Mouse (Mus musculus) left cerebral cortex, adult 2 months (tissue): Measurements from ENCODE around the gene Sv2c. TPM values are rescaled to one million over a fixed set of nuclear protein-coding genes. Genes with fewer than 3 reads are reported as not detected.
"Not testable (repeated sequence)": the region's sequence is repeated elsewhere in the genome, so short reads cannot be mapped to it uniquely, and the experiment has no call there.

Experiments used
- DNase-seq, 2 experiments: peaks; one replicate each; pipeline ENCODE4 v3.0.0; 2021 to 2022; ENCODE audit warnings: low spot score in 2 of 2, mixed read lengths in 1 of 2; ENCODE audit errors: extremely low spot score in 1 of 2
- H3K27ac ChIP-seq: fragments of 200-600 bp; 2 replicates; pipeline ENCODE4 v1.8.1; 2022
- H3K4me3 ChIP-seq: fragments of 200-600 bp; 2 replicates; pipeline ENCODE4 v1.8.1; 2022
- CTCF ChIP-seq: fragments of 200-600 bp; IDR thresholded peaks from 2 replicates; pipeline ENCODE4 v1.8.1; 2022; ENCODE audit warnings: antibody characterized with exemption, mild to moderate bottlenecking, moderate library complexity
- intact Hi-C: fragments of 180-260 bp; cut with DNase I; formaldehyde crosslinking; loops from one replicate; pipeline ENCODE4 v1.15.1; 2025
- total RNA-seq, 2 experiments: library from RNA; stranded (reverse); gene quantifications; 2 replicates each; pipeline ENCODE4 v1.2.3; 2021

The Sv2c gene
- total RNA-seq, 2 experiments from 2014 or later = 28.0 to 33.8 TPM

DNA sequence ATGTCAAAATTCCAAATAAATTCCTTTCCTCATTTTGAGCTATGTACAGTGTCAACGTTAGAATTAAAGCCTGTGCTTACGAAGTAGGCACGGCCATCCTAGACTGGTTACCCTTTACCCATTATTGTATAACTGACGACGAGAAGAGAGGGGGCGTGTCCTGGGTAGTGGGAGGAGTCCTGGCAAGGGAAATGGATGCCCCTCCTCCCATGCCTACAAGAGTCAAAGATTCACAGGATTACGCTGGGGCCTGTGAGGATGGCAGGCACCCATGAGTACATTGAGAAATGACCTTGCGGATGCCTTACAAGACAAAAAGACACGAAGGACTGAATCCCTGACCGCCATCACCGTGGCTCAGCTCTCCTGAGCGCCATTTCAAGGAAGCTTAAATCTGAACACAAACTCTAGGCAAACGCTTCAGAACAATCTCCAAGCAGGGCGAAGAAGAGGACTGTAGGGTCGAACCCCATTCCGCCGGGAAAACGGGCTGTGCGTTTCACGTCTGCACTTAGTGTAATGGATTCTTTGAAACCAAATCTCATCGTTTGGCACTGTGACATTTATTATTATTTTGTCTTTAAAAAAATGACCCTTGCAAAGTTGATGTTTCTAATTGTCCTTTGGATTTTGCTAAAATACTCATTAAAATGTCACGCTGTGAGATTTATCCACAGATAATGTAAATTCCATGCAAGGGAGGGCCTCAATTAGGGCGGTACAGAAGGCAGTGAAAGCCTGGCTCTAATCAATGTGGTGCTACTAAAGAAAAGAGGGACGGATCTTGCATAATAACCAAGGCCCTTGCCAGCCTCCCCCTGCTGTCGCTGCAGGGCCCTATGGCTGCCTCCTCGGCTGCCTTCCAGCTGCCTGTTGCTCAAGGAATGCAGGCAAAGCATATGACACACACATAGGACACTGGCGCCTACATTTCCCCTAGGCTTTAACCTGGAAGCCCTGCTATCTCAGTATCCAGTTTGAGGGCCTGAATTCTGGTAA, 137.4 kb downstream of the Sv2c start:
- intact Hi-C loops = no loop called here
- Histone ChIP-seq H3K4me3 (no peak overlapping the region), H3K27ac (no peak overlapping the region)
- DNase-seq = no peak
- TF ChIP-seq CTCF = no peak

DNA sequence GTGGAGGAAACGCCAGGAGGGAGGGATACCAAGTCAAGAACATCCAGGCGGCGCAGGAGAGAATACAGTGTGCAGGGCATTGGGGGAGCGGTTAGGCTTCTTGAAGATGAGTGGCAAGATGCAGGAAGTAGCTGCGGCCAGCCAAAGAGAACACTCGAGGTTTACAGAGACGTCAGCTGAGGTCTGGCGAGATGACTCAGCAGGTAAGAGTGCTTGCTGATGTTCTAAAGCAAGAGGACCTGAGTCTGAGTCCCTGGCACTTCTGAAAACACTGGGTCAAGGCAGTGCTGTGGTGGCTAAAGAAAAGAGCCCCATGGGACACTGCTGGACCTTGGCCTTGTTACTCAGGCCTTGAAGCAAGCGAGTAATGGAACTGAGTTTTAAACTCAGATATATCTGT, 144.2 kb downstream of the Sv2c start:
- TF ChIP-seq CTCF = no peak
- intact Hi-C loops = no loop called here
- Histone ChIP-seq H3K27ac (no peak overlapping the region), H3K4me3 (no peak overlapping the region)
- no peak for DNase-seq

DNA sequence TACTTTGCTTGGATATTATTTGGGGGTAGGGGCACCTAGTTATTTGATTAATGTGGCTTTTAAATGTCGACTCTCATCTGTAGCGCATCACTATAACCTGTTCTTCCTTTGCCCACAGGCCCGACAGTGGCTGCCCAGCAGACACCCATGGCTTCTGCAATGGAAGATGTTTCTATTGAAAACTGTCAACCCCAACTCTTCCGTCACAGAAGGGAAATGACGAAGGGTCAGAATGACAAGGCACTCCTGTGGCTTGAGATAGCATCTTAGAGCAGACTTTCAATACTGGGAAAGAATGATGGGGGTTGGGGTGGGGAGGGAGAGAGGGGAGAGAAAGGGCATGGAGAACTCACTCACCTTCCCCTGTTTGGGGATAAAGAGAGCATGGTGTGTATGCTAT, 145.2 kb downstream of the Sv2c start:
- H3K4me3 ChIP-seq = no peak overlapping the region
- H3K27ac ChIP-seq = no peak overlapping the region
- DNase-seq = no peak
- intact Hi-C loops = no loop called here
- TF ChIP-seq CTCF = no peak

DNA sequence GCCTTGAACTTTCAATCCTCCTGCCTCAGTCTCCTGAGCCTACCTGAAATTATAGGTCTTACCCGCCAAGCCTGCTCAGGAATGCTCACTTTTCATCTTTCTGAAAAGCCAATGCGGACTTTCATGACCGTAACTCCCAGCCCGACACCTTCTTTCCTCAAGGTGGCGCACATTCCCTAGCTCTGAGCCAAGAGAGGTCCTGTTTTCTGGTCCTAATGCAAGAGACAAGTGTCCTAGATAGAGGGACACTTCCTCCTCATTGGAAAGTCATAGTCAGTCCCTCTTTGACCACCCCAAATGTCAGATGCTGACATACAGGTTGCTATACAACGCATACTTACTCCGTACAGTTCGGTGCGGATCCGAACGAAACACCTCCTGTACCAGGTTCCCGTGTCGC, 146.0 kb downstream of the Sv2c start:
- intact Hi-C loops = no loop called here
- Histone ChIP-seq H3K4me3 (no peak overlapping the region), H3K27ac (no peak overlapping the region)
- peak; percentile 53 for TF ChIP-seq CTCF
- DNase-seq = no peak

DNA sequence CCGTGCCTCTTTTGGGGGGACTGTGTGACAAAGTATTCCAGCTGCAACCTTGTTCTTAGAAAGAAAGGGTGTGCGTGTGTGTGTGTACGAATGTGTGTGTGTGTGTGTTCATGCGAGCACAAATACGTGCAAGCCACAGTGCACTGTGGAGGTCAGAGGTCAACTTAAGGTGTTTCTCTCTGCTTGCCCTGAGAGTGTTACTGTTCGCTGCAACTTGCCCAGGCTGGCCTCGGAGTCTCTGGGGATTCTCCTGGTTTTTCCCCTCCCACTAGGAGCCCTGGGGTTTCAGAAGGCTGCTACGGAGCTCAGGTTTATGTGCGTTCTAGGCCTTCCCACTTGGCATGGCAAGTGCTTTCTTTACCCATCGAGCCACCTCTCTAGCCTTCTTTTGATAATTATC, 157.2 kb downstream of the Sv2c start:
- no peak for TF ChIP-seq CTCF
- H3K4me3 ChIP-seq = no peak overlapping the region
- DNase-seq = no peak
- intact Hi-C loops = no loop called here
- no peak overlapping the region for H3K27ac ChIP-seq

DNA sequence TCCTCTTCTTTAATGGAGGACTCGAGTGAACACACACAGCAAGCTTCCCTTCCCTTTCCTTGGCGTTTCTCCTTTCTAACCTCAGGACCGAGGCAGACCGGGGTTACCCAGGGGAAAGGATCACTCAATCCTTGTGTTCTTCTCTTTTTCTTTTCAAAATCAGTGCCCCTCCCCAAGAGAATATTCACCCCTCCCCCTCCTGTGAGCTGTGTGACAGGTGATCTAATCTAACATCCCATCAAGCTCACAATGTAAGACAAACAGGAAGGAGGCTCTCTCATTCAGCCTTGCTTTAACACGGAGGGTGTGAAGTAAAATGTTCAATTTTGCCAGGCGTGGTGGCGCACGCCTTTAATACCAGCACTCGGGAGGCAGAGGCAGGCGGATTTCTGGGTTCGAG, 158.3 kb downstream of the Sv2c start:
- no peak for TF ChIP-seq CTCF
- Histone ChIP-seq H3K27ac (no peak overlapping the region), H3K4me3 (no peak overlapping the region)
- intact Hi-C loops = no loop called here
- DNase-seq = no peak

DNA sequence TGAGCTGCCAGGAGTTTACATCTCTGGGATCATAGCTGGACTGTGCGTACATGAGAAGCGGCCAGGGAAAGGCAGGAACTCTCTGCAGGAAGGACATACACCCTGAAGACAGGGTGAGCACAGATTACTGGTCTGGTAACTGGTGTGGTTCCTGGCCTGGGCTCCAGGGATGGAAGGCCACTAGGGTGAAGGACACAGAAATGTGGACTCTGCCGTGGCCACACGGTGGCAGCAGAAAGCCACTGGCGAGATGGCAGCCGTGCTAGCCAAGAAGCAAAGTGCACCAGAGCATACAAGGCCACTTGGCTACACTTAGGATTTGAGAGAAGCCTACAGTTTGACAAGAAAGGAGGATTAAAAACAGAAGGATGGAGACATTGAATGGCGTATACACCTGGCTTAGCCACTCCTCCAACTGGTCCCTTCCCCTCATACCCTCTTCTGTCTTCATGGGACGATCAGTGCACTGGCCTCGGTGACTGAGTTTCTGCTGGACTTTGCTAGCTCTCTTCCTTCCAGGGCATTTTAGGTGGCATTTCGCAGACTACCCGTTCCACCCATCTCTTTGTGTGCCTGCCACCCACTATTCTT, 158.9 kb downstream of the Sv2c start:
- TF ChIP-seq CTCF = peak; percentile 86
- peak; percentile 59 to 75 for DNase-seq
- H3K4me3 ChIP-seq = no peak overlapping the region
- no peak overlapping the region for H3K27ac ChIP-seq
- intact Hi-C loops = no loop called here

DNA sequence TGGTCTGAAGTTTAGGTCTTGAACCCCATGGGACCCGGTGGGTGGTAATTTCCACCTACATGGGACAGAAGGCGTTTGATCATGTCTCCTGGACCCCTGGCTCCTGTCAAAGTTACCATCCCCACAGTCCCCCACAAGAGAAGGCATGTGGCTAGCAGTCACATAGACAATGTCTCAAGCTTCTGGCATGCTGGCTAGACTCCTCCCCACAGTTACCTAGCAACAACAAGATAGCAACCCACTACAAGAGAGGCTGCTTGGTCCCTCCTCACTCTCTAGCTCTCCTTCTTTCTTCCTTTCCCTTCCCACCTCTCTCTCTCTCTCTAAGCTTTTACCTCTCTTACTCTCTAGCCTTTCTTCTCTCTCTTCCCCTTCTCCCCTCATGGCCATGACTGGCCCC, 164.3 kb downstream of the Sv2c start:
- not testable (repeated sequence) for H3K4me3 ChIP-seq, DNase-seq
- intact Hi-C loops = loop anchor here (10.0 kb wide), 1 partner anchor 403 kb away; no protein-coding TSS in a partner anchor

DNA sequence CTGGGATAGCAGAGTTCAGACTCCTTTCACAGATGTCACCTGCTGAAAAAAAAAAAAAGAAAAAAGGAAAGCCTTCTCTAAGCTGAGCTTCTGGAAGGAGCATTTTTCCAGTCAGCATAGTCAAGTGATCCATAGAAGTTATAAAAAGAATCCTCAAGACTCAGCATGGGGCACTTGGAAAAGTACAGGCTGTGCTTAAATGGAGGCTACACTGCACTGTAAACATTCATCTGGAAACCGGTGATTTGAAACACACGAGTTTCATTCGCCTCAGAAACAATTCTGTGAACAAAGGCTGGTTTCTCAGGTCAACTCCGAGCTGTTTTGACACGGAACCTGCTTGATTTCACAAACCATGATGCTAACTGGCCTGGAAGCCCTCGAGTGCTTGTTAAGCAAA, 165.6 kb downstream of the Sv2c start:
- intact Hi-C loops = loop anchor here (10.0 kb wide), 1 partner anchor 402 kb away; no protein-coding TSS in a partner anchor
- no peak for TF ChIP-seq CTCF
- Histone ChIP-seq H3K4me3 (no peak overlapping the region), H3K27ac (no peak overlapping the region; the same call in 1 of the 2 replicates)
- DNase-seq = no peak

More for the DNA sequence above, 164.3 kb downstream of the Sv2c start:
- not testable (repeated sequence) for H3K27ac ChIP-seq

DNA sequence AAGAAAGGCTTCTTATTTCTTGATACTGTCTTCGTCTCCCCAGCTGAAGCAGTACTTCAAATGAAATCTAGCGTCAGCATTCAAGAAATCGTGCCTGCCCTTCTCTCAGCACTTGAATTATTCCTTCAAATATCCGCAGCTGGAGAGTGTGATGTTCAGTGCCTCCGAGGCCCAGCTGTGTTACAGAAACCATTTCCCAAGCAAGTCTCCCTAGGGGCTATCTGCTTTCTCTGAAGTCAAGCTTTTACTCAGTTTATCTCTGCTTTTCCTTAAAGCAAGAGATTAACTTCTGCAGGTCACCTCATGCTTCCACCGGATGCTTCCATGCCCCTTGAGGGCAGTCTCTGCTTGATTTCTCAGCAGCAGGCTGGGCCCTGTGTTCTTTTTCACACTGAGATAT, 166.8 kb downstream of the Sv2c start:
- no peak for TF ChIP-seq CTCF
- intact Hi-C loops = loop anchor here (10.0 kb wide), 1 partner anchor 401 kb away; no protein-coding TSS in a partner anchor
- no peak overlapping the region for H3K27ac ChIP-seq
- DNase-seq = no peak
- no peak overlapping the region for H3K4me3 ChIP-seq

DNA sequence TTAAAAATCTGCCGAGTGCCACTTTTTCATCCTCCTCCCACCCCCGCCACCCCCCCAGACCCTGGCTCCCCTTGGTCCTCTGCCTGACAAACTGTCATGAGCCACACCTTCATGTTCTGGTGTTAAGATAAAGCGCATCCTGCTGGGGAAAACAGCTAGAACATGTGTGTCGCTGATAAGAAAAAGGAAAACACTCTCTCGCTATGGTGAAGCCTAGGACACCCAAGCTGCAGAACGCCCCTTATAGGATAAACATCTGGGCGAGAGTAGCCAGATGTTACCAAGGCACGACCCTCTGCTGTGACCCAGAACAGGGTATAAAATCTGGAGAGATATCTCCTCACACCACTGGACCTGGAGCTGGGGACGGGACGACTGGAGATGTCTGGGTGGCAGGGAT, 167.2 kb downstream of the Sv2c start:
- intact Hi-C loops = loop anchor here (10.0 kb wide), 1 partner anchor 400 kb away; no protein-coding TSS in a partner anchor
- no peak for TF ChIP-seq CTCF
- H3K4me3 ChIP-seq = no peak overlapping the region
- H3K27ac ChIP-seq = no peak overlapping the region
- DNase-seq = no peak

DNA sequence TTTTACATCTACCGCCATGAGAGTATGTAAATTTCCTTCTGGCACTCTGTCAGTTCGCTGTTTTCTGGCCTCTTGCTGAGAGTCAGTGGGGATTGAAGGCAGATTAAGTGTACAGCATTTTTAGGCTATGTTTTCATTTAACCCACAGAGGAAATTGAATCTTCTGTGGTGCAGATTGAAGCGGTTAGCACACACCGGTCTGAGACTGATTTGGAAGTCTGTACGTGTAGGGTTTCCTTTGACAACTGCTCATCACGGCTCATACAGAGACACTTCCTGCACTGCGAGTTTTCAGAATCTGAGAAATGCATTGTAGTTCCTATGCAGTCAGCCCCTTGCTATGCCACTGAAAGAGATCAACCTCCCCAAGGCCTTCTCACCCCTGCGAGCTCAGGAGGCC, 168.2 kb downstream of the Sv2c start:
- no peak overlapping the region for H3K27ac ChIP-seq
- H3K4me3 ChIP-seq = no peak overlapping the region
- TF ChIP-seq CTCF = no peak
- intact Hi-C loops = loop anchor here (10.0 kb wide), 1 partner anchor 399 kb away; no protein-coding TSS in a partner anchor
- DNase-seq = no peak
